Mouse (Mus musculus): Measurements from ENCODE around the gene Rpap2.

DNA sequence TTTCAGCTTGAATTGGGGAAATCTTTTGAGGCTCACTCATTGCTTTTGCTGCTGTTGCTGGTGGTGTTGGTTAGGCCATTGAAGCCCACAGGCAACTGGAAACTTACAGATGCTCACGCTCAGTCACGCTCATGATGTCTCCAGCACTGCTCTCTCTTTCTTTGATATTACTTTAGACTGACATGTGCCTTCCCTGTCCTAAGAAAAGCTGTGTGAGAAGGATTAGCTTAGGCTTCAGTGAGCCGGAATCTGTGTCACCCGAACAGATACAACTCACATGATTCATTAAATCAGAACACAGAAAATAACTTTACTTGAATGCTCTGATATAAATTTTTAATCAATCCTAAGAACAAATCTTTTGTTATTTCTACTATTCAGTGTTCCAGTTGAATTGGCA, 36.5 kb downstream of the Rpap2 start:
- TF ChIP-seq CTCF (IDR thresholded peaks at IDR 0.05) = no peak
- TF ChIP-seq EP300 (IDR thresholded peaks at IDR 0.05) = no peak
